Mouse (Mus musculus) T-cell, adult 2 months (primary cell): ENCODE results near the gene Nup85.

Experiments used
- DNase-seq: peaks from one replicate; pipeline ENCODE4 v3.0.0; 2022; ENCODE audit warnings: low spot score

The Nup85 gene

DNA sequence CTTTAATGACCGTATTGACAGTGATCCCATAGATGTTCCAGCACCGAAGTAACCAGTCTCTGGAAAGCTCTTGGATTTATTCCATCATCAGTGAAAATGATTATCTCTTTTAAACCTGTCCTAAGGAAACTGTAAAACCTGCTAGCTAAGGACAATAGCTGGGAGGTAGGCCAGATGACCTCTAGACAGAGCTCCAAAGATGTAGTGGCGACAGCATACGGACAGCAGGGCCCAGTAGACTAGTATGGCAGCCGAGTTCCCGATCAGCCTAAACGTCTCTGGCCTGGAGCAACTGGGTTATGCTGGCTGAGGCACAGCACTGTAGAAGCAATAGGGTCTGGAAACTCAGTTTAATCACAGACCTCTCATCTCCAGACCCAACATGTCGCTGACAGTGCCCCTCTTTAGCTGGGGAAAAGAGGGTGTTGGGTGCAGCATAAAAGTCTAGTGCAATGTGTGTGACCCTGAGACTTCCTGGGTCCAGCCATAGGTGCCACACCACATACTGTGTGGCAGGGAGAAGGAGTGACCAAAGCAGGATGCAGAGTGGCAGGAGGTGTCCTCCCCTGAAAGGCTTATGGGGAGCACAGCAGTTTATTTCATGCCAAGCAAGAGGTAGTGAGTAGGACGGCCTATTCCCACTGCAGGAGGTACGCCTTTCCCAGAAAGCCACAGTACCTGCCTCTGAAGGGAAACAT is 20.3 kb downstream of the Nup85 start:
- no peak for DNase-seq

DNA sequence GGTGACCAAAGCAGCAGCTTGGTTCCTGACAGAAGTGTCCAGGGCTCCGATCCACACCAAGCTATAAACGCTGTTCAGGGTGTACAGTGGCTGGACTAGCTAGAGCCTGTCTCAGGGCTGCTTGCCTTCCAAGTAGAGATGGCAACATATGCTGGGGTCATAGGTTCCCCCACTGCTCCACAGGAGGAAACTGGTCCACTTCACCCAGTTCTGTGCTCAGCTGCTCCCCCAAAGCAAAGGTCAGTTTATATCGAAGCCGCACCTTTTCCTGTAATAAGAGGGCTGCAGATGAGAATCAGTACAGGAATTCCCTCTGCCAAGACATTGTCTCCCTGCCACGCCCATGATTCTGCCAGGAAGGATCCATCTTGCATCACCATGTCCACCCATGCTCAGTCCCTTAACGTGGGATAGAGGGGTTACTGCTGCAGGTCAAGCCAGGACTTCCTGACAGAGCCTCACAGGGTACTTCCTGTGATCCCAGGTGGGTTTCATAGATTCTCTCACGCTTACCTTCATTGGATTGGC is 21.4 kb downstream of the Nup85 start:
- DNase-seq: no peak

DNA sequence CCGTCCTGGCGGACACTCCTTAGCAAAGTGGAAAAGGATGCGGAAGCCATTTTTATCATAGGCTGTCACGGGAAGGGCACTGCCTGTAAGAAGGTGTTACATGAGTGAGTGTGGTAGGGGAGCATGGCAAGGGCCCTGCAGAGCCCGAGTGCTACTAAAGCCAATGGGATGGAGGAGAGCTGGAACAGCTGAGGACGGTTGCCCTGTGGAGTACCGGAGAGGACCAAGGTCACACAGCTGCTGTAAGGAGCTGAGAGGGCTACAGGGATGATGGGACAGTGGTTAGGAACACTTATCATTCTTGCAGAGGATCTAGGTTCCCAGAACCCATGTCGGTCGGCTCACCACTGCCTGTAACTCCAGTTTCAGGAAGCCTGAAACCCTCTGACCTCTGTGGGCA is 22.2 kb downstream of the Nup85 start:
- no peak for DNase-seq

DNA sequence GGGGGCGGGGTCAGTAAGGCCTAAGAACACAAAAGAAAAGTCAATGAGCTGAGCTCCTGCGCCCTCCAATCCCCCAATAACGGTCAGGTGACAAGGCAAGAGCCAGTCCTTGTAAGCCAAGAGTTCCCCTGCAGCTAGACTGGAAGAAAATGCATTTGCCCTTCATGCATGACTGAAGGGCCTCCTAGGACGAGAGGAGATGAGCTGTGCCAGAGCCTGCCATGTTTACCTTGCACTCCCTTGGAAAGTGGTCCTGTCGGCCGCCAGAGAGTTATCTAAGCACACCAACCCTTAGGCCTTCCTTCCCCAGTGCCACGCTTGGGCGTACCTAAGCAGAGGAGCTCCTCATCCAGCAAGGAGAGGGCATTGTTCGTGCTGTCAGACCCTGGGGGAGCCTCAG is 23.8 kb downstream of the Nup85 start:
- no peak for DNase-seq

DNA sequence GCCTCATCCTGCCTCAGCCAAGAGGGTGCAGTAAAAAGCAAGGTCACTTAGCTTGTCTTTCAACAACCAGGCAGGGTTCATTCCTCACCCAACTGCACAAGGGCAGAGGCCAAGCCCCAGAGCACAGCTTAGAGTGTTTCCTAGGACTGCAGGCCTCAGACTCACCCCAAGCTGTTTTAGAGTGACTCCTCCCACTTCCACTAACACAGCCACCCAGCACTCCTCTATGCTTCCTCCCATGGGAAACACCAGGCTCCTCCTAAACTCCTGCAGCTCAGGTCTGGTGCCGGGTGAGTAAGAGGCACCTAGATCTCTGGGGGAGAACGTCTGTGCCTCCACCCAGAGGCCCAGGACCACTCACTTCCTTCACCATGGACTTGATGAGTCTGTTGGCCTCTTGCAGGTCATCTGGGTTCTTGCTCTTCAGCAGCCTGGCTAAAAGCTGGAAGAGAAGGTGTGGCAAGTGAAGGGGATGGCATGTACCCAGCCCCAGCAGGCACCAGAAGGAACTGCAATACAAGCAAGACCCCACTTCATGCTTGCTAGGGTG is 26.4 kb downstream of the Nup85 start:
- DNase-seq: no peak

DNA sequence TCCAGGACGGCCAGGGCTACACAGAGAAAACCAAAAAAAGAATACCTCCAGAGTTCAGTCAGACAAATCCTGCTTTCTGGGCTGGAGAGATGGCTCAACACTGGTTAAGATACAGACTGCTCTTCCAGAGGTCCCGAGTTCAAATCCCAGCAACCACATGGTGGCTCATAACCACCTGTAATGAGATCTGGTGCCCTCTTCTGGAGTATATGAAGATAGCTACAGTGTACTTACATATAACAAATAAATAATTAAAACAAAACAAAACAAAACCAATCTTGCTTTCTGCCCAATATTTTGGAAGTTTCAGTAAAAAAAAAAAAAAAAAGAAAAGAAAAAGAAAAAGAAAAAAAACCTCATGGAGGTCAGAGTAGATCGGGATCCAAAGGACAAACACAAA is 31.0 kb downstream of the Nup85 start:
- no peak for DNase-seq

DNA sequence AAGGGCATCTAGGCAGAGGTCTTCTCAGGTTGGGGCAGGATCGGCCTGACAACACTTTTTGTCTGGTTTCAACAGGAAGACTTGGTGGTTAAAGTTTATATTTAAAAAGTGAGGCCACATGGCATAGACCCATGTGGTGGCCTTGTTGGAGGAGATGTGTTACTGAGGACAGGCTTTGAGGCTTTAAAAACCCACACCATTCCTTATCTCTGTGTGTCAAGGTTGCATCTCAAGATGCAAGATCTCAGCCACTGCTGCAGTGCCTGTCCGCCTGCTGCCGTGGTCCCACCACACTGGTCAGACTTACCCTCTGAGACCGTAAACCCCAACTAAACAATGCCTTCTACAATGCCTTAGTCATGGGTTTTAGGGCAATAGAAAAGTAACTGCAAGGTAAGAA is 34.1 kb downstream of the Nup85 start:
- no peak for DNase-seq

DNA sequence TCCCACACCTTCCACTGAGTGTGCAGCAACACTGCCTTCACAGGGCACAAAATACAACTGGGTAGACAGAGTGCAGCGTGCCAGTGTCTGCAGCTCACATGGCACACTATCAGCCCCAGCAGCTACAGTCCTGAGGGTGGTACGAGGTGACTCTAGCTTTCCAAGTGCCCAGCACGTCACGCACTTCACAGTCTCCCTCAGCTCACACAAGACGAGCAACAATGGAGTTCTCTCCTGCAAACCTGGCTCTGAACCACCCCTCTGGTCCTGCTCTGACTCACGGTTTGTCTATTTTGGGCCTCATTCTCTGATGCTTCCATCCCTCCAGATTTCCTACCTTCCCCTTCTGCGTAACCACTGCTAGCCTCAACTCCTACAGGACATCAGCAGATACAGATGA is 35.5 kb downstream of the Nup85 start:
- DNase-seq: no peak

DNA sequence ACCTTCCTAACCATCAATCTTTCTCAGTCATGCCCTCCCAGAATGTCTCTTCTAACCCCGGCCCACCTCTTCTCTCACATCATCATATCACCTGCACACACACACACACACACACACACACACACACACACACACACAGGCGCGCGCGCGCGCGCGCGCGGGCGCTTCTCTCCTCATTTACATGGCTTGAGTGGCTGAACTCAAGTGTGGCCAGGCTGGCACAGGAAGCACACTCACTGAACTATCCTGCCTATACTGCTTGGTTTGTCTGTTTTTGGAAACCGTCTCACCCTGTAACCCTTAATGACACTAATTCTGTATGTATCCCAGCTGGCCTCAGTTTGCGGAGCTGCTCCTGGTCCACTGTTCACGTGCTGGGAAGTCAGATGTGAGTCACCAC is 36.5 kb downstream of the Nup85 start:
- no peak for DNase-seq

DNA sequence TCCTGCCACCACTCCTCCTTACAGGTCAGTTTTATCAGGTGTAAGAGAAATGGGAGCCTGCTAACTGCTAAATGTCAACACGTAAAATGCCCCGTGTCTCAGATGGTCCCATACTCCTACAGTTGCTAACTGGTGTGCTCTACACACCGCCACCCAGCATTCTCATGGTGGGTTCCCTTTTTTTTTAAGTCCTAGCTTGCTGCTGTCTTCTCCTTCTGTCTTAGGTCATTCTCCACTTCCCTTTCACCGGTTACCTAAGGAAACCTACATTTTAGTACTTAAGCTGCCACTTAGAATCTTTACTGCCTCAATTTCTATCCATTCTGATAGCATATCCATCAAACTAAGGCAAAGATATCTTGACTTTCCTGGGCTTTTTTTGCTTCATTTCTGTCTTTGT is 36.9 kb downstream of the Nup85 start:
- no peak for DNase-seq

DNA sequence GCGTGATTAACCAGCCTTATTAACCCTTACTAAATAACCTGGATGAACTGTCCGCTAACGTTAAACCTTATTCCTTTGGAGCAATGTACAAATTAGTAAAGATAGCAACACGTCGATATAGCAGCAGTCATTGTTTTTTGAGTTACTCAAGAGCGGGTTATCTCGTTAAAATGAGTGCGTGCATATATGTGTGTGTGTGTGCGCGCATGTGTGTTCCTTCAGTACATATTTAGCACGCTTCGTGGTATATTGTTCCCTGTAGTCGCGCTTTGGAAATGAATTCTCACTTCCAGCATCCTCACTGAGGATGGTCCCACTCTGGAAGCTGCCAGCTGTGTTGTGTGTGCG is 38.9 kb downstream of the Nup85 start:
- DNase-seq: no peak

DNA sequence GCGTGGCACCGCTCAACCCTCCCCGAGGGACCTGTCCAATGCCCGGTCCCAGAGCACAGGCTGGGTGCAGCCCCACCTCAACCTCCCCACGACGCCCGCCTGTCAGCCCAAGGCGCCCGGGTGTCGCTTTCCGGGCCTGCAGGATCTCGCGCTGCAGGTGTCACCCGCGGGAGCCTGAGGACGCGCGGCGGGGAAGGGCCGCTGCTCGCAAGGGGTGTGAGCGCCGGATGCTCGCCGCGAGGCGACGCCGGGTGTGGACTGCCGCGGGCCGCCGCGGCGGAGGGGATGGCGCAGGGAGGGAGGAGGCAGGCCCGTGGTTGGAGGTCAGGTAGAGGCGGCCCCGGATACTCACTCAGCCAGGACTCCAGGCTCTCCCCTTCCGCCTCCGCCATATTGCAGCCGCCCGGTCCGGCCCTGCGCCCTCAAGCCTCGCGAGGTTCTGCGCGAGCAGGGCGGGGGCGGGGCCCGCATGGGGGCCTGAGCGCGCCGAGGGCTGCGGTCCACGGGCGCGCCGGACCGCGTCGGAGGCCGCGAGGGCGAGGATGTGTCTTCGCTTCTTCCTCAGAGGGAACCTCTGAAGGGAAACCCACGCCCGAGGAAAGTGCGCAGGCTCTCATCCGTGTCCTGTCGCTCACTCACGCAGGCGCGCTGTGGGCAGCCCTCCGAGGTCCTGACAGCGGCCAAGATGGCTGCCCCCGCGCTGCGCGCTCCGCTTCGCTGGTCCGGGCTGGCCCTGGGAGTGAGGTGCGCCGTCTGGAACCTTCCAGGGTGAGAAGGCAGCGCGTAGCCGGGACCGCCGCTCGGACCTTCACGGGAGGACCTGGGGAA is 39.5 kb downstream of the Nup85 start, which contains the start of the genes Mrps7 and Gga3:
Gene Mrps7, plus strand, starts transcription at position 450 of the 828 bp plus-strand sequence.
Gene Gga3, minus strand, starts transcription at position 576 of the 828 bp plus-strand sequence.
- DNase-seq: peak; percentile 93

DNA sequence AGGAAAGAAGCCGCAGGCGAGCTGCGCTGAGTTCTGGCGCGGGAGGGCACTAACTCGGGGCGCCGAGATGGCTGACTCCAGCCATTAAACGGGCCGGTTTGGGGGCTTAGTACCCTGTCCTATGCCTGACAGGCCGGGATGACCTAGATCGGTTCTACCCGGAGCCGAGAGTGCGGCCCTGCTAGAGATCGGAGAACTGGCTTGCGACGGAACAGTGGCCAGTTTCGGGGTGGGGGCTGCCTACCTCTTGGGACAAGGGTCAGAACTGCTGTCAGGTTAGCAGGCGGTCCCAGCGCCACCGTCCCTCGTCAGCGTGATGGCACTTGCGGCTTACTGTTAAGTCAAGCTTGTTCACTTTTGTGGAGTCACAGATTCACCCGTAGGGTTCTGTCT is 40.1 kb downstream of the Nup85 start:
- DNase-seq: no peak

DNA sequence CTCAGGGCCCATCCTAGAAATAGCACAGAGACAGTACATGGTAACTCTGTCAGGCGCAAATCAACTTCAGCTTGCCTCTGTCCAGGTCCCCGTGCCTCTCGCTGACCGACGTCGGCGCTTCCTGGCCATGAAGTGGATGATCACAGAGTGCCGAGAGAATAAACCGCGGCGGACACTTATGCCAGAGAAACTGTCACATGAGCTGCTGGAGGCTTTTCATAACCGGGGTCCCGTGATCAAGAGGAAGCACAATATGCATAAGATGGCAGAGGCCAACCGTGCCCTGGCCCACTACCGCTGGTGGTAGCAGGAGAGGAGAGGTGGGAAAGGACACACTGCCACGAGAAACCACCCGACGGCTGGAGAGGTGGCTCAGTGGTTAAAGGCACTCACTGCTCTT is 42.5 kb downstream of the Nup85 start:
- no peak for DNase-seq

DNA sequence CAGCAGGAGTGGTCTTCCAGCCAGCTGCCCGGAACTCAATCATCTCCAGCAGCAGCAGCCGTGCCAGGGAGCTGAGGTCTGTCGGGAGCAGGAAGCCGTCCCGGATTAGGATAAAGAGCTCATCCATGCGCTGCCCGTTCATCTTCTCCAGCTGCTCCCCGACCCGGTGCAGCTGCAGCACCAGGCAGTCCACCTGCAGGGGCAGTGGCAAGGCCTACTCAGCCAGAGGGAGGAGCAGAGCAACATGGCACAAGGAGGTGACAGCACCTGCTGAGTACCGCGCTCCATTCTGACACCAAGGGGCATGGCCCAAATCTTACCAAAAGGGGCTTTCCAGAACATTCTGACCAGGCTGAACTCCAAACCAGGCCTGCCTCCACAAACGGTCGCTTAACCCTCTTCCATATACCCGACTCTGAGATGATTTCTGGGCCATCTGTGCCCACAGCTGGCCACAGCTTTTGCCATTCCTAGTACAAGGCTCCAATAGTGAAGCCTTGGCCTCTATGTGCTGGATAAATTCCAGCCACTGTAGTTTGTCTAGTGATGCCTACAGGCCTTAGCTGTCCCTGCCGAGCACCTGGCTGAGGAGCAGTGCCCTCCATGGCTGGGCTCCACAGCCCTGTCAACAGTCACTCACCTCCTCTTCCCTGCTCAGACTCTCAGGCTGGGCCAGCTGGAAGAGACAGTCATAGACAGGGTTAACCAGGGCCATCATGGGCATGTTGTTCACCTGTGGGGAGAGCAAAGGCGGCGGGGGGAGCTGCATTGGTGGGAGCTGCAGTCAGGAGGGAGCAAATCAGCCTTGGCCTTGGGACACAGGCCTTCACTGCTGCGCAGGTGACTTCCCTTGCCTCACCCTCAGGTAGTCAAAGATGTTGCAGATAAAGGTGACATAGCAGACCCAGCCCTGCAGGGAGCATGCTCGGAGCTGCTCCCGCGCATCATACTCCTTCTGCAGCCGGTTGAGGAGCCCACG is 44.5 kb downstream of the Nup85 start:
- DNase-seq: no peak

DNA sequence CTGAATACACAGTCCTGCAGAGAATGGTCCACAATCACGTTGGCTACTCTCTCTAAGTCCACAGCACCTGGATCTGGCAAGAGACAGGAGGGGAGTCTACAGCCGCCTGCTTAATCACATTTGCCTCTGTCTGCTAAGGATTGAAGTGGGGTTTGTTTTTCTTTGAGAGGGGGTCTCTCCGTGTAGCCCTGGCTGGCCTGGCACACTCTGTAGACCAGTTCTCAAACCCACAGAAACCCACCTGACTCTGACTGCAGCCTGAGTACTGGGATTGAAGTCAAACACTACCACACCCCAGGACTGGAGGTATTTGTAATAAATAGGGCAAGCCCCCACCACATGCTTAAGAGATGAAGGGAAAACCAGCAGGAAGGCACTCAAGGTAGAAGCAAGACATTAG is 45.3 kb downstream of the Nup85 start:
- no peak for DNase-seq

DNA sequence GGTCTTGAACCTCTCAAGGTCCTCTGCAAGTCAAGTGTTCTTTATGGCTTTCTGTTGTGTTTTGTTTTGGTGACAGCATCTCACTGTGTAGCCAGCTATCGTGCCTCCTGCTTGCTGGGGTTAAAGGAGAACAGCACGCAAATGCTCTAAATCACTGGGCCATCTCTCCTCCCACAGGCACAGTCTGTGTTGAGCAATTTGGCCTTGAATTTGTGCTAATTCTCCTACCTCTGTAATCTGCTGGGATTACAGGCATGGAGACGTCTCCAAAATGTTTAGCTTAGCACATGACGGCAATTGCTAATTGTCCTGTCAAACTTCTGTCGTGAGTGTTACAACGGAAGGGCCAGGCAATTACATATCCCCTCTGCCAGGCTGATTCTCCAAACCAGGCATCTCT is 46.9 kb downstream of the Nup85 start:
- no peak for DNase-seq

DNA sequence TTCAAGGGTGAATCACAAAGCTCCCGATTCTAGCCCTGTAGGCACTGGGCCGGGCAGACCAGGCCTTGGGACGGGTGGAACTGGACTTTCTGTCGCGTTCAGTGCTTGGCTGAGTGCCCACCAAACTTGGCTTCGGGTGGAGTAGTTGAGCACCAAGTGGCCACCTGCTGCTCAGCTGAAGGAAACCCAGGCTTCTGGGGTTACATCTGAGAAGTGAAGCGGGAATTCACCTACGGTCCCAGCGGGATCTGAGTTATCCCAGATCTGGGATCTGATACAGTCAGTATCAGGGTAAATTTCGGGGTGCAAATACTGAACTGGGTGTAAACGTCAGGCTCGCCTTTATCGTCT is 47.8 kb downstream of the Nup85 start:
- DNase-seq: no peak

DNA sequence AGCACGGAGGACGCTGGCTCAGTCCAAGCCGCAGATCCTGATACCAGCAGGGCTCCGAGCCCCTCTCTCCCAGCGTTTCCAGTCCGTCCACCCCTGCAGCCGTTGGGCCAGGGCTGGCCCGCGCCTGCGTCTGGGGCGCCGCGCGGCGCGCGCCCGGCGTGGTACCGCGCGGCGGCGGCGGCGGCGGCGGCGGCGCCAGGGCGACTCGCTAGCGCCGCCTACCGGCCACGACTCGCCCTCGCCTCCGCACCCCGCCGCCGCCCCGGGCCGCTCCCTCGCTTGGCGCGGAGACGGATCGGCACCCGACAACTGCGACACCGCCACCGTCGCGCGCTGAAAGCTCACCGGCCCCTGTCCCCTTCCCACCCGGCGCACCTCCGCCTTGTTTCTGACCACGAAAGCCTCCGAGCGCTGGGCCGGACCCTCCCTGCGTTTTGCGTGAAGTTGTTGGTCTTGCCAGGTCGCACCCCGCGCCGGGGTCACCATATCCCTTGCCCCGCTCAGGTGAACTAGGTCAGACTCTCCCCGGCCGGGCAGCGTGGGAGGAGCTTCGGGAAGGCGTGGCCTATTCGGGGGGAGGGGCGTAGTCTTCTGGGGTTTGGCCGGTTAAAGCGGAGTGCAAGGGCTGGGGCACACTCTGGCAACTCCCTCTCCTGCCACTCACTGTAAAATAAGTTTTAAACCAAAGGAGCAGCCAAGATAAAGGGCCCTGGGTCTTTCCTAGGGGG is 48.3 kb downstream of the Nup85 start, which contains the start of gene Mif4gd:
Gene Mif4gd, minus strand, starts transcription at position 560 of the 728 bp plus-strand sequence.
- peak; percentile 90 for DNase-seq

DNA sequence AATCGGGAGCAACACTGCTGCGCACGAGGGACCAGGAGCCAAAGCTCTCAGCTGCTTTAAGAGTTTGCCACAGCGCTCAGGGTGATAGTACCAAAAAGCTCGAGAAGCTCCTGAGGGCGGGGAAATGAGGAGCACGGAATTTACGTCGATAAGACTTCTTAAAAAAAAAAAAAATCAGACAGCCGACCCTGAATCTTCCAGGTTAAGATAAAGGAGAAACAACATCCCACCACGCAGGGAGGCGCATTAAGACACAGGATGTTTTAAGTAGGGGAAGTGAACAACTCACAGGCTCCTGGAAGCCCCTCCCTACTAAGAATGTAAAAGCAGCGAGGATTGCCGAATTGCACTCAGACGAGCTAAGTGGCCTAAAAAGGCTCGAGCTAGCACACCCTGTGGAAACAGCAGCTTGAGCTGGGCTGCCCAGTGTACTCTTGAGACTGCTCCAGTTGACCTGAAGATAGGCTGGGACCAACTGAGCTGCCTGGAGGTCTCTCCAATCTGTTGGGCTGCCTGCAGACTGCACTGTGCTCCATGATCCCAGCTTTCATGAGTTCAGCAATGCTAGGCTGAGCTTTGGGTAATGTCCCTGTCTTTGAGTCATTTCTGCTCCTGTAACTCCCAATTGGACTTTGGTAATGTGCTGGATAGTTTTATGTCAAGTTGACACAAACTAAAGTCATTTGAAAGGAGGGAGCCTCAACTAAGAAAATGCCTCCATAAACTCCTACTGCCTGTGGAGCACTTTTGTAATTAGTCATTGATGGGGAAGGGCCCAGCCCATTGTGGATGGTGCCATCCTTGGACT is 49.1 kb downstream of the Nup85 start:
- peak; percentile 54 for DNase-seq
